Mouse (Mus musculus) limb, embryonic 10.5 days (tissue): ENCODE measurements around the gene Dhcr7. TPM values are rescaled to one million over a fixed set of nuclear protein-coding genes. Genes with fewer than 3 reads are reported as not detected.
A peak's percentile ranks its signal among the peaks of the same experiment; 100 is the strongest.

Experiments
- DNase-seq: peaks from one replicate; pipeline ENCODE4 v3.0.0-alpha.2; 2017; ENCODE audit warnings: low spot score
- H3K27ac ChIP-seq: fragments of 300-500 bp; sonication (generic); 2 replicates; pipeline ENCODE4 v1.5.1; 2016; ENCODE audit warnings: mild to moderate bottlenecking
- H3K27me3 ChIP-seq: fragments of 300-500 bp; sonication (generic); 2 replicates; pipeline ENCODE4 v1.6.1; 2016; ENCODE audit warnings: low read depth, mild to moderate bottlenecking; ENCODE audit not compliant: poor library complexity, severe bottlenecking
- H3K36me3 ChIP-seq: fragments of 300-500 bp; sonication (generic); 2 replicates; pipeline ENCODE4 v1.6.1; 2016; ENCODE audit warnings: mild to moderate bottlenecking, moderate library complexity
- H3K4me1 ChIP-seq: fragments of 300-500 bp; sonication (generic); 2 replicates; pipeline ENCODE4 v1.6.1; 2016
- H3K4me3 ChIP-seq: fragments of 300-500 bp; sonication (generic); 2 replicates; pipeline ENCODE4 v1.5.1; 2016; ENCODE audit warnings: mild to moderate bottlenecking, moderate library complexity
- H3K9me3 ChIP-seq: fragments of 300-500 bp; sonication (generic); replicated peaks from 2 replicates; pipeline ENCODE4 v1.6.1; 2016; ENCODE audit warnings: mild to moderate bottlenecking
- WGBS: fragments of 180-500 bp; shearing (Covaris S2); methylation state at CpG from one replicate; pipeline ENCODE4 v1.1.7; 2016; 5-methylcytosine and 5-hydroxymethylcytosine counted together
- polyA plus RNA-seq: library from polyadenylated mRNA; unstranded; fragments of >200 nt; fragmentation: Nextera tagmentation; extraction: Ambion mirVana; gene quantifications from 2 replicates; pipeline ENCODE4 v1.2.1, GENCODE M21; 2016

The Dhcr7 gene
- polyA plus RNA-seq, result 69.7 and 70.5 TPM in 2 replicates

- peaks cover 14% of the 10 kb centered on the region for H3K4me1 ChIP-seq
- peak within 1 kb of the TSS; percentile 74 for H3K4me3 ChIP-seq
- H3K9me3 ChIP-seq, result no peaks in the 10 kb centered on the region
- no peaks in the 10 kb centered on the region for H3K27me3 ChIP-seq
- peak; percentile 99 for DNase-seq
- WGBS, result under 1% methylated on average over 40 of the region's 40 CpGs
- peak within 1 kb of the TSS; percentile 90 for H3K27ac ChIP-seq
- H3K36me3 ChIP-seq, result peaks cover 17% of the 10 kb centered on the region
Observed at GRCm38 (mm10) chr7:143822375-143823265, at the start of gene Dhcr7, which contains the start of gene Nadsyn1. Gene Dhcr7 (plus strand): TSS chr7:143823145. Gene Nadsyn1 (minus strand): TSS chr7:143822849.

- H3K4me3 ChIP-seq, result no peak overlapping the region
- no peaks in the 10 kb centered on the region for H3K9me3 ChIP-seq
- WGBS, result 26% methylated on average over 3 of the region's 3 CpGs
- peaks cover 6% of the 10 kb centered on the region; the same call in 1 of the 2 replicates for H3K27me3 ChIP-seq
- DNase-seq, result no peak
- H3K4me1 ChIP-seq, result no peaks in the 10 kb centered on the region
- no peak overlapping the region for H3K27ac ChIP-seq
- H3K36me3 ChIP-seq, result no peaks in the 10 kb centered on the region
Observed at GRCm38 (mm10) chr7:143776137-143776536, 46.8 kb upstream of the Dhcr7 start.

- Histone ChIP-seq H3K4me1 (no peaks in the 10 kb centered on the region), H3K4me3 (no peak overlapping the region), H3K36me3 (no peaks in the 10 kb centered on the region), H3K27me3 (peaks cover 6% of the 10 kb centered on the region; the same call in 1 of the 2 replicates), H3K27ac (no peak overlapping the region), H3K9me3 (no peaks in the 10 kb centered on the region)
- 74% methylated on average over 2 of the region's 2 CpGs for WGBS
- no peak for DNase-seq
Observed at GRCm38 (mm10) chr7:143777375-143777774, 45.6 kb upstream of the Dhcr7 start.

GRCm38 (mm10) chr7:143783378-143783995 lies 39.5 kb upstream of the Dhcr7 start:
- Histone ChIP-seq H3K27me3 (peaks cover 6% of the 10 kb centered on the region; the same call in 1 of the 2 replicates), H3K4me3 (peak overlapping the region; percentile 58), H3K27ac (peak overlapping the region; percentile 87), H3K36me3 (no peaks in the 10 kb centered on the region), H3K9me3 (no peaks in the 10 kb centered on the region), H3K4me1 (peaks cover 25% of the 10 kb centered on the region)
- WGBS, result 13% methylated on average over 6 of the region's 6 CpGs
- no peak for DNase-seq

GRCm38 (mm10) chr7:143783996-143784829 lies 38.7 kb upstream of the Dhcr7 start, which contains the start of gene Mrgpre:
Gene Mrgpre (minus strand): TSS chr7:143784500.
- H3K4me1 ChIP-seq, result peaks cover 25% of the 10 kb centered on the region
- DNase-seq, result peak; percentile 76
- no peaks in the 10 kb centered on the region for H3K36me3 ChIP-seq
- H3K9me3 ChIP-seq, result no peaks in the 10 kb centered on the region
- H3K27me3 ChIP-seq, result peaks cover 6% of the 10 kb centered on the region; the same call in 1 of the 2 replicates
- peak within 1 kb of the TSS; percentile 58 for H3K4me3 ChIP-seq
- 4% methylated on average over 21 of the region's 21 CpGs for WGBS
- H3K27ac ChIP-seq, result peak within 1 kb of the TSS; percentile 87

GRCm38 (mm10) chr7:143792336-143792985 lies 30.5 kb upstream of the Dhcr7 start:
- no peaks in the 10 kb centered on the region for H3K4me1 ChIP-seq
- H3K27ac ChIP-seq, result no peak overlapping the region
- no peak for DNase-seq
- 82% methylated on average over 6 of the region's 6 CpGs for WGBS
- H3K36me3 ChIP-seq, result peaks cover 26% of the 10 kb centered on the region
- no peaks in the 10 kb centered on the region for H3K27me3 ChIP-seq
- H3K4me3 ChIP-seq, result no peak overlapping the region
- H3K9me3 ChIP-seq, result no peaks in the 10 kb centered on the region

GRCm38 (mm10) chr7:143793121-143793520 lies 29.8 kb upstream of the Dhcr7 start:
- H3K4me3 ChIP-seq, result no peak overlapping the region
- no peaks in the 10 kb centered on the region for H3K27me3 ChIP-seq
- H3K36me3 ChIP-seq, result peaks cover 33% of the 10 kb centered on the region
- H3K9me3 ChIP-seq, result no peaks in the 10 kb centered on the region
- no peak overlapping the region for H3K27ac ChIP-seq
- WGBS, result 67% methylated on average over 4 of the region's 4 CpGs
- DNase-seq, result peak; percentile 44
- H3K4me1 ChIP-seq, result no peaks in the 10 kb centered on the region

GRCm38 (mm10) chr7:143798783-143799182 lies 24.2 kb upstream of the Dhcr7 start:
- Histone ChIP-seq H3K36me3 (peaks cover 89% of the 10 kb centered on the region), H3K4me3 (no peak overlapping the region), H3K9me3 (no peaks in the 10 kb centered on the region), H3K4me1 (no peaks in the 10 kb centered on the region), H3K27ac (no peak overlapping the region), H3K27me3 (no peaks in the 10 kb centered on the region)
- no peak for DNase-seq
- 89% methylated on average over 4 of the region's 4 CpGs for WGBS

- 100% methylated on average over 1 of the region's 1 CpGs for WGBS
- H3K4me3 ChIP-seq, result no peak overlapping the region
- H3K27ac ChIP-seq, result no peak overlapping the region
- no peaks in the 10 kb centered on the region for H3K27me3 ChIP-seq
- H3K36me3 ChIP-seq, result peaks cover 94% of the 10 kb centered on the region
- no peak for DNase-seq
- H3K4me1 ChIP-seq, result no peaks in the 10 kb centered on the region
- no peaks in the 10 kb centered on the region for H3K9me3 ChIP-seq
Observed at GRCm38 (mm10) chr7:143800770-143801169, 22.2 kb upstream of the Dhcr7 start.

GRCm38 (mm10) chr7:143801195-143802065 lies 21.5 kb upstream of the Dhcr7 start:
- DNase-seq, result no peak
- WGBS, result 92% methylated on average over 8 of the region's 8 CpGs
- Histone ChIP-seq H3K27me3 (no peaks in the 10 kb centered on the region), H3K36me3 (peaks cover 94% of the 10 kb centered on the region), H3K9me3 (no peaks in the 10 kb centered on the region), H3K4me3 (no peak overlapping the region), H3K27ac (no peak overlapping the region), H3K4me1 (no peaks in the 10 kb centered on the region)

GRCm38 (mm10) chr7:143805199-143805624 lies 17.7 kb upstream of the Dhcr7 start:
- H3K4me1 ChIP-seq, result no peaks in the 10 kb centered on the region
- no peak for DNase-seq
- no peaks in the 10 kb centered on the region for H3K9me3 ChIP-seq
- H3K36me3 ChIP-seq, result peaks cover 94% of the 10 kb centered on the region
- H3K27me3 ChIP-seq, result no peaks in the 10 kb centered on the region
- WGBS, result 78% methylated on average over 5 of the region's 5 CpGs
- no peak overlapping the region for H3K4me3 ChIP-seq
- no peak overlapping the region for H3K27ac ChIP-seq
